Mouse (Mus musculus) bone marrow, adult 2 months (tissue): ENCODE measurements at regions not wholly inside any gene's neighbourhood (a gene's known extent, or its start where the extent isn't known, plus 50 kb on each side); places are given as distances from the start of the nearest gene placed in this dataset.

Experiments
- CTCF ChIP-seq: fragments of 200-500 bp; IDR thresholded peaks from 2 replicates; pipeline ENCODE4 v1.5.1; 2011; ENCODE audit warnings: low read length, control low read depth; ENCODE audit not compliant: control insufficient read depth, insufficient read depth
- POLR2A ChIP-seq: fragments of 200-500 bp; IDR thresholded peaks from 2 replicates; pipeline ENCODE4 v1.6.1; 2011; ENCODE audit warnings: low read depth, mild to moderate bottlenecking, control low read depth, low read length, borderline replicate concordance; ENCODE audit not compliant: control insufficient read depth

DNA sequence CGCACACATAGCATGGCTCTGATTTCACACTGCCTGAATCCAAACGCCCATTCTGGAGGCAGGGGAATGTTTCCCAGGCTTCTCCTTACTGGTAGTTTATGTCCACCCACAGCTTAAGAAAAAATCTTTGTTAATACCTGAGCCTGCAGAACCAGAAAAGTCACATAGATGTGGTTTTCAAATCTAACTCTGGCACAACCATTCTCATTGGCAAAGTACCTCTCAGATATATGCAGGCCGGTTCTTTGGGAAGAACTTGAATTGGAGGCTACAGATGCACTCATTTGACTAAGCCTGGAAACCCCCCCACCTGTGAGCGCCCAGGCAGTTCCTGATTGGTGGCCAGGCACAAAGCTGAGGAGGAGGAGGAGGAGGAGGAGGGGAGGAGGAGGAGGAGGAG is 179.8 kb upstream of the Arid2 start:
- TF ChIP-seq CTCF = no peak
- TF ChIP-seq POLR2A = no peak
